Mouse (Mus musculus): ENCODE results near the gene Gm20388. TPM values are rescaled to one million over a fixed set of nuclear protein-coding genes. Genes with fewer than 3 reads are reported as not detected.
A peak's percentile ranks its signal among the peaks of the same experiment; 100 is the strongest.

Gm20388 gene
- polyA plus RNA-seq, 1 experiment = 18.7 TPM

DNA sequence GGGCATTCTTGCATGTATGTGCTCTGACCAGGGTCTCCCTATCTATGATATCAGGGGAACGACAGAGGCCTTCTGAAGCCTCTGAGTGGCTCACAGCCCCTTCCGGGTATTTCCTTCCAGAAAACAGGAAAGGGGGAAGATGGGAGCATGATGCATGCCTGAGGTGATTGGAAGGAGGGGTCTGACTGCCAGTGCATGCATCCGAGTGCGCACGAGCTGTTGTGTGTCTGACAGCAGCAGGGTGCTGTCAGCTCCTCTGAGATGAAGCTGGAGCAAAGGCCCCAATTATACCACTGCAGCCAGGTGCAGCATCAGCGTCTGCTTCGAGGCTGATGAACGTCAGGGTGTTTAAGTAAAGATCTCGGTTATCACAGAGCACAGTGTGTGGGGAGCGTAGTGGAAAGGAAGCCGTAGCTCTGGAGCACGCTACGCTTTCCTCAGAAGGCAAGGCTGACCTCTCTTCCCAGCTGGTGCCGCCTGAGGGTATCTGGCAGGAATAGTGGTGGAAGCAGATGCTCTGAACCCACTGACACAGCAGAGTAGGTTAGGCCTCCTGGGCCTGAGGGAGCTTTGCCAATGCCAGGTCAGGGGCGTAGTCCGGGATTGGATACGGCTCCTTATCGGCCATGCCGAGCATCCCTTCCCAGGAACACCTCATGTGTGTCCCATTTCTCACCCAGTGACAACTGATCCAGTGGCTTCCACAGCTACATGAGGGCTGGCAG lies 2683.3 kb downstream of the Gm20388 start:
- DNase-seq = peak; percentile 58 to 59
- H3K27ac ChIP-seq (ENCODE audit: insufficient read depth, low read length) = 0 out of 2 replicates have a peak overlapping the region, but pooled peaks have one; percentile 5
- no peak overlapping the region for H3K4me3 ChIP-seq (replicated peaks; ENCODE audit: insufficient read depth, low read depth, low read length)
- no peaks in the 10 kb centered on the region for H3K27me3 ChIP-seq (ENCODE audit: control insufficient read depth, insufficient read depth, low read length)
- 24% methylated on average over 19 of the region's 19 CpGs for WGBS
- TF ChIP-seq CTCF (IDR thresholded peaks at IDR 0.05; ENCODE audit: borderline replicate concordance, insufficient read depth, low read depth, low read length) (no peak), POLR2A (IDR thresholded peaks at IDR 0.05; ENCODE audit: borderline replicate concordance, insufficient read depth, low read length) (no peak)
- H3K4me1 ChIP-seq (ENCODE audit: control insufficient read depth, insufficient read depth, low read length) = peaks cover 16% of the 10 kb centered on the region

DNA sequence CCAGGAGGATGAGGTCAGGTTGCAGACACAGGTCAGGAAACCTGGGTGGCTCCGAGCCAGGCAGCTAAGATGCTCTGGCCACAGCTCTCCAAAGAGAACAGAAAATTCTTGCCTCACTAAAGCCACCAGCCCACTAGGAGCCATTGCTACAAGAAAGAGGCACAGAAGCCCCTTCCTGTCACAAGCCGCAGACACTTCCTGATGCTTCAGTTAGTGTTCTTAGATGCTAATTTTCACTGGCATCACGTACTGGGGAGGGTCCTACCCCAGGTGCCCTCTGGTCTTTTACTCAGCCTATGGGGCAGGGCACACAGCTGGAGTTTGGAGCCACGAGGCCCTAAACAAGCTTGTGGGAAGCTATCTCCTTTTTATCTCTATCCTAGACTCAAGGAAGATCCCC lies 2685.4 kb downstream of the Gm20388 start:
- TF ChIP-seq CTCF (IDR thresholded peaks at IDR 0.05; ENCODE audit: borderline replicate concordance, insufficient read depth, low read depth, low read length) = no peak
- TF ChIP-seq POLR2A (IDR thresholded peaks at IDR 0.05; ENCODE audit: borderline replicate concordance, insufficient read depth, low read length) = no peak
- Histone ChIP-seq H3K4me1 (ENCODE audit: control insufficient read depth, insufficient read depth, low read length) (peaks cover 16% of the 10 kb centered on the region), H3K27ac (ENCODE audit: insufficient read depth, low read length) (no peak overlapping the region), H3K4me3 (replicated peaks; ENCODE audit: insufficient read depth, low read depth, low read length) (no peak overlapping the region), H3K27me3 (ENCODE audit: control insufficient read depth, insufficient read depth, low read length) (no peaks in the 10 kb centered on the region)
- no peak for DNase-seq
- 64% methylated on average over 4 of the region's 4 CpGs for WGBS

DNA sequence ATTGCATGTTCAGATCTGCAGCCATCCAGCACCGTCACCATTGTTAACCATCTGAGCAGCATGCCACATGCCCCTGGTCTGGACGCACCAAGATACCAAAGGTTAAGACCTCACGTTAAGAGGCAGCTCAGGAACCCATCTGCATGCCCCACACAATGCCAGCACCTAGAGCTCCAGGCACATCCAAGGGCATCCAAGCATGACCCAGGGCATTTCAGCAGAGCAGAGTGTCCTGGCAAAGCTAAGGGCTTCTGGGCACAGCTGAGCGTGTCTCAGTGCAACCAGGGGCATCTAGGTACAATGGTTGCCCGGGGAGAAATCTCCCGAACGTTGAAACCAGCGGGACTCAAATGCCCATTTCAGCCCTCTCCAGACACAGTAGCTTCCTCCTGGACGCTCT lies 2690.0 kb downstream of the Gm20388 start:
- TF ChIP-seq CTCF (IDR thresholded peaks at IDR 0.05; ENCODE audit: borderline replicate concordance, insufficient read depth, low read depth, low read length) = no peak
- no peak for TF ChIP-seq POLR2A (IDR thresholded peaks at IDR 0.05; ENCODE audit: borderline replicate concordance, insufficient read depth, low read length)
- 75% methylated on average over 9 of the region's 9 CpGs for WGBS
- no peak for DNase-seq
- H3K27ac ChIP-seq (ENCODE audit: insufficient read depth, low read length) = no peak overlapping the region
- H3K27me3 ChIP-seq (ENCODE audit: control insufficient read depth, insufficient read depth, low read length) = no peaks in the 10 kb centered on the region
- H3K4me1 ChIP-seq (ENCODE audit: control insufficient read depth, insufficient read depth, low read length) = no peaks in the 10 kb centered on the region
- H3K4me3 ChIP-seq (replicated peaks; ENCODE audit: insufficient read depth, low read depth, low read length) = no peak overlapping the region

DNA sequence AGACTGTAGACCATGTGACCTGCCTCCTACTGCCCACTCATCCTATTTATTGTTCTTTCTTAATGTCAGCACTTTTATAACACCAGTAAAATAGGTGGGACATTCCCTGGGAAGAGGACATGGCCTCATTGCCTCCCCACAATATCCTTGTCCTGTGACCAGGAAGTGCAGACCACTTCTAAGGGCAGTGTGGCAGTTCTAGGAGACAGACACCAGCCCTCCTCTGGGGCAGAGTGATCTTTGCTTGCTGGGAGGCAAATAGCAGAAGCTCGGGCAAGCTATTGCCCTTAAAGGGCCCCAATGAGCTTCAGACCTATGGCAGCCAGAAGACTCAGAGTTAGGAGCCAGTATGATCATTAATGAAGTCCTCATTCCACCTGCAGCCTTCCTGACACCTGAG lies 2694.0 kb downstream of the Gm20388 start:
- DNase-seq = no peak
- Histone ChIP-seq H3K4me1 (ENCODE audit: control insufficient read depth, insufficient read depth, low read length) (no peaks in the 10 kb centered on the region), H3K27ac (ENCODE audit: insufficient read depth, low read length) (no peak overlapping the region), H3K27me3 (ENCODE audit: control insufficient read depth, insufficient read depth, low read length) (no peaks in the 10 kb centered on the region), H3K4me3 (replicated peaks; ENCODE audit: insufficient read depth, low read depth, low read length) (no peak overlapping the region)
- TF ChIP-seq POLR2A (IDR thresholded peaks at IDR 0.05; ENCODE audit: borderline replicate concordance, insufficient read depth, low read length) (no peak), CTCF (IDR thresholded peaks at IDR 0.05; ENCODE audit: borderline replicate concordance, insufficient read depth, low read depth, low read length) (no peak)
- WGBS = 83% methylated on average over 1 of the region's 1 CpGs

DNA sequence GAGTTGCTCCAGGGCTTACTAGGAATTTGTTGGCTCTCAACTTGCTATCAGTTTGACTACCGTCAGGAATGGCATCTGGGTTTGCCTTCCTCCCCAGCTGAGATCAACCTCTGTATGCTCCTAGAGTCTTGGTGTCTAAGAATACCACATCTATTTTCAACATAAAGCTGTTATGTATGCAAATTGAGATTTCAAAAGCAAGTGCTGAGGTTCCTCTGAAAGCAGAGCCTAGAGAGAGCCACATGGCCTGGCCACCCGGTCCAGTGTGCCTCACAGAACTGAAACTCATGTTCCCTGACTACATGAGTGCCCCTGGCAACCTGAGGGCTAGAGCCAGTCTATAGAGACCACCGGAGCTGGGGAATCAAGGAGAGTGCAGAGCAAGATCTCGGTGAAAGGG lies 2694.7 kb downstream of the Gm20388 start:
- Histone ChIP-seq H3K27me3 (ENCODE audit: control insufficient read depth, insufficient read depth, low read length) (no peaks in the 10 kb centered on the region), H3K27ac (ENCODE audit: insufficient read depth, low read length) (no peak overlapping the region), H3K4me1 (ENCODE audit: control insufficient read depth, insufficient read depth, low read length) (no peaks in the 10 kb centered on the region), H3K4me3 (replicated peaks; ENCODE audit: insufficient read depth, low read depth, low read length) (no peak overlapping the region)
- WGBS = 78% methylated on average over 4 of the region's 4 CpGs
- no peak for DNase-seq
- no peak for TF ChIP-seq CTCF (IDR thresholded peaks at IDR 0.05; ENCODE audit: borderline replicate concordance, insufficient read depth, low read depth, low read length)
- no peak for TF ChIP-seq POLR2A (IDR thresholded peaks at IDR 0.05; ENCODE audit: borderline replicate concordance, insufficient read depth, low read length)

DNA sequence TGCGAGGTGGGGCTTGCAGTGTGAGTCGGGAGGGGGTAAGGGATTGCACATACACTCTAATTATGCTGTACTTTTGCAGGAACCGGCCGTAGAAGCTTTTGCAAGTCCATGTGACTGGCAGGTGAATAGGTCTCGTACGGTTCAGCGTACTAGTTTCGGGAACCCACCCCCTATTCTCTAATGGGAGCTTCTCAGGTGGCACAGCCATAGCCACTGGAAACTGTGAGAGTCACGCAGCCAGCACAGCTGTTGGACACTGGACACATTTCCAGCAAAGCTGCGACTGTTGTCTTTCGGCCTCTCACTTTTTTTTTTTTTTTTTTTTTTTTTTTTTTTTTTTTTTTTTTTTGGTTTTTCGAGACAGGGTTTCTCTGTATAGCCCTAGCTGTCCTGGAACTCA lies 2696.2 kb downstream of the Gm20388 start:
- no peak for TF ChIP-seq POLR2A (IDR thresholded peaks at IDR 0.05; ENCODE audit: borderline replicate concordance, insufficient read depth, low read length)
- TF ChIP-seq CTCF (IDR thresholded peaks at IDR 0.05; ENCODE audit: borderline replicate concordance, insufficient read depth, low read depth, low read length) = no peak
- no peak overlapping the region for H3K4me3 ChIP-seq (replicated peaks; ENCODE audit: insufficient read depth, low read depth, low read length)
- H3K27me3 ChIP-seq (ENCODE audit: control insufficient read depth, insufficient read depth, low read length) = no peaks in the 10 kb centered on the region
- H3K27ac ChIP-seq (ENCODE audit: insufficient read depth, low read length) = no peak overlapping the region
- no peak for DNase-seq
- no peaks in the 10 kb centered on the region for H3K4me1 ChIP-seq (ENCODE audit: control insufficient read depth, insufficient read depth, low read length)
- WGBS = 91% methylated on average over 11 of the region's 12 CpGs

DNA sequence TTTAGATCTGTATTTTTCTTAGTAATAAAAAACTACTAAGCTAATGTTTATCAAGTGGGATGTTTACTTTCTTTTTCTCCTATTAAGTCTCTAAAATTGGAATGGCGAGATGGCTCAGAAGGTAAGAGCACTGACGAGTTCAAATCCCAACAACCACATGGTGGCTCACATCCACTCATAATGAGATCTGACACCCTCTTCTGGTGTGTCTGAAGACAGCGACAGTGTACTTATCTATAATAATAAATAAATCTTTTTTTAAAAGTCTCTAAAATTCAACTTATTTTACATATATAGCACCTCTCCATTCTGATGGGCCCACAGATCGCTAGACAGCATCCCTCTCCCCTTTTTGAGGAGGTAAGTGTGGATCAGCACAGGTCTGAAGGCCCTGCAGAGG lies 2699.6 kb downstream of the Gm20388 start:
- H3K4me3 ChIP-seq (replicated peaks; ENCODE audit: insufficient read depth, low read depth, low read length) = peak overlapping the region; percentile 36
- no peaks in the 10 kb centered on the region for H3K27me3 ChIP-seq (ENCODE audit: control insufficient read depth, insufficient read depth, low read length)
- H3K27ac ChIP-seq (ENCODE audit: insufficient read depth, low read length) = no peak overlapping the region
- 48% methylated on average over 4 of the region's 4 CpGs for WGBS
- peaks cover 6% of the 10 kb centered on the region; the same call in 1 of the 2 replicates for H3K4me1 ChIP-seq (ENCODE audit: control insufficient read depth, insufficient read depth, low read length)
- DNase-seq = no peak
- TF ChIP-seq POLR2A (IDR thresholded peaks at IDR 0.05; ENCODE audit: borderline replicate concordance, insufficient read depth, low read length) = no peak
- no peak for TF ChIP-seq CTCF (IDR thresholded peaks at IDR 0.05; ENCODE audit: borderline replicate concordance, insufficient read depth, low read depth, low read length)

DNA sequence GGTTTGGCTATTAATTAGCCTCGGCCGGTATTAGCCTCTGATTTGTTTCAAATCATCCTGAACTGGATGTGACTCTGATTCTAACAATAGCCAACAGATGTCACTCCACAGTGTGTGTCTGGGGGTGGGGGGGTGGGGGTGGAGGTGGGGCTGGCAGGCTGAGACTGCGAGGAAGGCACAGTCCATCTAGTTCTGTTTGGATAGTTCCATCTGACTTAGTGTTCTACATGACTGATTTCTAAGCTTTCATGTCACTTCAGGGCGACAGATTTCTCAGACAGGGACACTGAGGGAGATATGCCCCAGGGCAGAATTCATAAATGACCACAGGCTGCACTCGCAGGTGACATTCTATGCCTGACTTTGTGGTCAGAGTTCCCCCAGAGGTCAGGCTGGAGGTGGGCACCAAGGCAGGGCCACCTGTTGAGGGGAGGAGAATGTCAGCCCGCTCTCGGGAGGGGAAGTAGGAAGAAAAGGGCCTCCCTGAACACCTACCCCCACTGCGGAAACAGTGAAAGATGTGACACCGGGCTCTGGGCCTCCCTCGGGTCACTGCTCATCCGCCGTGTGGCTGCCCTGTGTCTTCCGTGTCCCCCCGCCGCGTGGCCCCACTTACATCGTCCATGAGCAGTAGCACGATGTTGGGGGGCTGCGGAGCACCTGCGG lies 2700.1 kb downstream of the Gm20388 start:
- DNase-seq = no peak
- peak overlapping the region; percentile 76 for H3K27ac ChIP-seq (ENCODE audit: insufficient read depth, low read length)
- peak overlapping the region; percentile 82 for H3K4me3 ChIP-seq (replicated peaks; ENCODE audit: insufficient read depth, low read depth, low read length)
- WGBS = 2% methylated on average over 20 of the region's 20 CpGs
- TF ChIP-seq POLR2A (IDR thresholded peaks at IDR 0.05; ENCODE audit: borderline replicate concordance, insufficient read depth, low read length) (no peak), CTCF (IDR thresholded peaks at IDR 0.05; ENCODE audit: borderline replicate concordance, insufficient read depth, low read depth, low read length) (no peak)
- no peaks in the 10 kb centered on the region for H3K27me3 ChIP-seq (ENCODE audit: control insufficient read depth, insufficient read depth, low read length)
- H3K4me1 ChIP-seq (ENCODE audit: control insufficient read depth, insufficient read depth, low read length) = peaks cover 6% of the 10 kb centered on the region; the same call in 1 of the 2 replicates
